Mouse (Mus musculus) liver, embryonic 12.5 days (tissue): ENCODE results near the gene Plekhm1. TPM values are rescaled to one million over a fixed set of nuclear protein-coding genes. Genes with fewer than 3 reads are reported as not detected.
"Not testable (repeated sequence)": the region's sequence is repeated elsewhere in the genome, so short reads cannot be mapped to it uniquely, and the experiment has no call there.

Source experiments
- ATAC-seq: fragments of 200-750 bp; cut with Nextera tagmentation; 2 replicates; pipeline ENCODE4 v1.8.0; 2017; ENCODE audit warnings: moderate number of reproducible peaks, mild to moderate bottlenecking, moderate library complexity
- H3K27ac ChIP-seq: fragments of 300-500 bp; sonication (generic); 2 replicates; pipeline ENCODE4 v1.5.1; 2016; ENCODE audit warnings: mild to moderate bottlenecking
- H3K27me3 ChIP-seq: fragments of 300-500 bp; sonication (generic); replicated peaks from 2 replicates; pipeline ENCODE4 v1.6.1; 2016; ENCODE audit warnings: mild to moderate bottlenecking, moderate library complexity
- H3K36me3 ChIP-seq: fragments of 300-500 bp; sonication (generic); 2 replicates; pipeline ENCODE4 v1.6.1; 2016; ENCODE audit warnings: mild to moderate bottlenecking, moderate library complexity
- H3K4me1 ChIP-seq: fragments of 300-500 bp; sonication (generic); 2 replicates; pipeline ENCODE4 v1.6.1; 2016
- H3K4me2 ChIP-seq: fragments of 300-500 bp; sonication (generic); 2 replicates; pipeline ENCODE4 v1.6.1; 2016; ENCODE audit warnings: mild to moderate bottlenecking, moderate library complexity
- H3K4me3 ChIP-seq: fragments of 300-500 bp; sonication (generic); 2 replicates; pipeline ENCODE4 v1.5.1; 2016; ENCODE audit warnings: mild to moderate bottlenecking, moderate library complexity
- H3K9ac ChIP-seq: fragments of 300-500 bp; sonication (generic); 2 replicates; pipeline ENCODE4 v1.6.1; 2016; ENCODE audit warnings: mild to moderate bottlenecking, moderate library complexity
- H3K9me3 ChIP-seq: fragments of 300-500 bp; sonication (generic); replicated peaks from 2 replicates; pipeline ENCODE4 v1.6.1; 2016; ENCODE audit warnings: mild to moderate bottlenecking, moderate library complexity
- WGBS: fragments of 180-500 bp; shearing (Covaris S2); methylation state at CpG from one replicate; pipeline ENCODE4 v1.1.7; 2016; ENCODE audit not compliant: insufficient replicate concordance; 5-methylcytosine and 5-hydroxymethylcytosine counted together
- polyA plus RNA-seq: library from polyadenylated mRNA; unstranded; fragments of >200 nt; fragmentation: Nextera tagmentation; extraction: Ambion mirVana; gene quantifications from 2 replicates; pipeline ENCODE4 v1.2.1, GENCODE M21; 2016

Gene Plekhm1
- polyA plus RNA-seq, 1 experiment from 2014 or later: 5.2 TPM

- H3K4me3 ChIP-seq, ATAC-seq, H3K27me3 ChIP-seq, H3K4me2 ChIP-seq, H3K9ac ChIP-seq, H3K9me3 ChIP-seq, H3K27ac ChIP-seq: not testable (repeated sequence)
- peaks cover 48% of the 10 kb centered on the region for H3K36me3 ChIP-seq
- H3K4me1 ChIP-seq: peaks cover 29% of the 10 kb centered on the region
- 61% methylated on average over 5 of the region's 5 CpGs for WGBS
These were observed 5.4 kb downstream of the Plekhm1 start for GRCm38 (mm10) chr11:103407136-103407535.

GRCm38 (mm10) chr11:103406551-103406950, 5.9 kb downstream of the Plekhm1 start:
- Histone ChIP-seq H3K27ac (no peak overlapping the region), H3K27me3 (no peaks in the 10 kb centered on the region), H3K4me1 (peaks cover 25% of the 10 kb centered on the region), H3K9ac (no peak overlapping the region), H3K36me3 (peaks cover 53% of the 10 kb centered on the region), H3K9me3 (no peaks in the 10 kb centered on the region), H3K4me2 (no peak overlapping the region), H3K4me3 (no peak overlapping the region)
- no peak for ATAC-seq
- 62% methylated on average over 7 of the region's 7 CpGs for WGBS

GRCm38 (mm10) chr11:103405814-103406213, 6.7 kb downstream of the Plekhm1 start:
- H3K36me3 ChIP-seq: peaks cover 57% of the 10 kb centered on the region
- no peak overlapping the region for H3K4me2 ChIP-seq
- H3K9me3 ChIP-seq: no peaks in the 10 kb centered on the region
- H3K9ac ChIP-seq: no peak overlapping the region
- no peak overlapping the region for H3K4me3 ChIP-seq
- H3K27ac ChIP-seq: no peak overlapping the region
- no peaks in the 10 kb centered on the region for H3K27me3 ChIP-seq
- H3K4me1 ChIP-seq: peaks cover 17% of the 10 kb centered on the region
- no peak for ATAC-seq
- WGBS: 79% methylated on average over 1 of the region's 1 CpGs

- no peak overlapping the region for H3K4me3 ChIP-seq
- no peak overlapping the region for H3K9ac ChIP-seq
- H3K4me2 ChIP-seq: no peak overlapping the region
- ATAC-seq: peak; percentile 63; the same call in 1 of the 2 replicates
- no peaks in the 10 kb centered on the region for H3K9me3 ChIP-seq
- H3K36me3 ChIP-seq: peaks cover 57% of the 10 kb centered on the region
- no peak overlapping the region for H3K27ac ChIP-seq
- no peaks in the 10 kb centered on the region for H3K27me3 ChIP-seq
- H3K4me1 ChIP-seq: peaks cover 23% of the 10 kb centered on the region
These were observed 7.9 kb downstream of the Plekhm1 start for GRCm38 (mm10) chr11:103404618-103405017.

GRCm38 (mm10) chr11:103403776-103404175, 8.7 kb downstream of the Plekhm1 start:
- no peak for ATAC-seq
- Histone ChIP-seq H3K4me1 (peaks cover 23% of the 10 kb centered on the region), H3K27ac (no peak overlapping the region), H3K4me3 (no peak overlapping the region), H3K4me2 (no peak overlapping the region), H3K9me3 (no peaks in the 10 kb centered on the region), H3K36me3 (peaks cover 55% of the 10 kb centered on the region), H3K9ac (no peak overlapping the region), H3K27me3 (no peaks in the 10 kb centered on the region)
- 49% methylated on average over 4 of the region's 4 CpGs for WGBS

GRCm38 (mm10) chr11:103402738-103403137, 9.7 kb downstream of the Plekhm1 start:
- H3K27me3 ChIP-seq: no peaks in the 10 kb centered on the region
- 82% methylated on average over 5 of the region's 5 CpGs for WGBS
- no peaks in the 10 kb centered on the region for H3K9me3 ChIP-seq
- no peak overlapping the region for H3K4me3 ChIP-seq
- no peak overlapping the region for H3K9ac ChIP-seq
- H3K4me1 ChIP-seq: peaks cover 23% of the 10 kb centered on the region
- ATAC-seq: no peak
- peaks cover 51% of the 10 kb centered on the region for H3K36me3 ChIP-seq
- no peak overlapping the region for H3K27ac ChIP-seq
- no peak overlapping the region for H3K4me2 ChIP-seq

- H3K4me2 ChIP-seq: no peak overlapping the region
- ATAC-seq: no peak
- H3K27me3 ChIP-seq: no peaks in the 10 kb centered on the region
- no peak overlapping the region for H3K9ac ChIP-seq
- peaks cover 23% of the 10 kb centered on the region for H3K4me1 ChIP-seq
- 60% methylated on average over 2 of the region's 2 CpGs for WGBS
- no peak overlapping the region for H3K27ac ChIP-seq
- H3K4me3 ChIP-seq: no peak overlapping the region
- peaks cover 52% of the 10 kb centered on the region for H3K36me3 ChIP-seq
- no peaks in the 10 kb centered on the region for H3K9me3 ChIP-seq
These were observed 10.3 kb downstream of the Plekhm1 start for GRCm38 (mm10) chr11:103402198-103402597.

GRCm38 (mm10) chr11:103399986-103400385, 12.5 kb downstream of the Plekhm1 start:
- Histone ChIP-seq H3K4me2 (no peak overlapping the region), H3K27ac (no peak overlapping the region), H3K4me3 (no peak overlapping the region), H3K4me1 (peaks cover 20% of the 10 kb centered on the region), H3K27me3 (no peaks in the 10 kb centered on the region), H3K9me3 (no peaks in the 10 kb centered on the region), H3K36me3 (peaks cover 61% of the 10 kb centered on the region), H3K9ac (no peak overlapping the region)
- ATAC-seq: no peak
- 55% methylated on average over 4 of the region's 4 CpGs for WGBS

- peaks cover 13% of the 10 kb centered on the region for H3K4me1 ChIP-seq
- H3K4me2 ChIP-seq: no peak overlapping the region
- no peak for ATAC-seq
- H3K4me3 ChIP-seq: no peak overlapping the region
- H3K9ac ChIP-seq: no peak overlapping the region
- 72% methylated on average over 3 of the region's 3 CpGs for WGBS
- peaks cover 62% of the 10 kb centered on the region for H3K36me3 ChIP-seq
- no peaks in the 10 kb centered on the region for H3K27me3 ChIP-seq
- H3K27ac ChIP-seq: no peak overlapping the region
- H3K9me3 ChIP-seq: no peaks in the 10 kb centered on the region
These were observed 13.4 kb downstream of the Plekhm1 start for GRCm38 (mm10) chr11:103399050-103399449.

GRCm38 (mm10) chr11:103396682-103397081, 15.8 kb downstream of the Plekhm1 start:
- 85% methylated on average over 4 of the region's 4 CpGs for WGBS
- H3K27ac ChIP-seq: no peak overlapping the region
- peaks cover 63% of the 10 kb centered on the region for H3K36me3 ChIP-seq

GRCm38 (mm10) chr11:103396236-103396635, 16.3 kb downstream of the Plekhm1 start:
- H3K9me3 ChIP-seq: no peaks in the 10 kb centered on the region
- WGBS: 91% methylated on average over 4 of the region's 4 CpGs
- no peak overlapping the region for H3K4me3 ChIP-seq
- H3K27me3 ChIP-seq: no peaks in the 10 kb centered on the region
- H3K27ac ChIP-seq: no peak overlapping the region
- no peak overlapping the region for H3K4me2 ChIP-seq
- H3K4me1 ChIP-seq: peaks cover 7% of the 10 kb centered on the region
- no peak for ATAC-seq
- H3K9ac ChIP-seq: no peak overlapping the region
- H3K36me3 ChIP-seq: peaks cover 63% of the 10 kb centered on the region

More at GRCm38 (mm10) chr11:103396682-103397081, 15.8 kb downstream of the Plekhm1 start:
- Histone ChIP-seq H3K9ac (no peak overlapping the region), H3K4me2 (no peak overlapping the region), H3K4me3 (no peak overlapping the region), H3K4me1 (peaks cover 7% of the 10 kb centered on the region), H3K9me3 (no peaks in the 10 kb centered on the region), H3K27me3 (no peaks in the 10 kb centered on the region)
- ATAC-seq: no peak

- Histone ChIP-seq H3K9ac (no peak overlapping the region), H3K4me2 (no peak overlapping the region), H3K4me3 (no peak overlapping the region), H3K27ac (no peak overlapping the region), H3K4me1 (no peaks in the 10 kb centered on the region), H3K36me3 (peaks cover 71% of the 10 kb centered on the region), H3K9me3 (no peaks in the 10 kb centered on the region), H3K27me3 (no peaks in the 10 kb centered on the region)
- WGBS: 82% methylated on average over 7 of the region's 7 CpGs
- no peak for ATAC-seq
These were observed 17.9 kb downstream of the Plekhm1 start for GRCm38 (mm10) chr11:103394604-103395003.

- Histone ChIP-seq H3K9ac (no peak overlapping the region), H3K4me3 (no peak overlapping the region), H3K9me3 (no peaks in the 10 kb centered on the region), H3K36me3 (peaks cover 75% of the 10 kb centered on the region), H3K4me1 (no peaks in the 10 kb centered on the region), H3K27me3 (no peaks in the 10 kb centered on the region), H3K27ac (no peak overlapping the region), H3K4me2 (no peak overlapping the region)
- ATAC-seq: no peak
- 85% methylated on average over 7 of the region's 7 CpGs for WGBS
These were observed 18.5 kb downstream of the Plekhm1 start for GRCm38 (mm10) chr11:103394025-103394424.
